Mouse (Mus musculus) lung, embryonic 15.5 days (tissue): ENCODE data around the gene Lmo1. TPM values are rescaled to one million over a fixed set of nuclear protein-coding genes. Genes with fewer than 3 reads are reported as not detected.
A peak's percentile ranks its signal among the peaks of the same experiment; 100 is the strongest.

ENCODE experiments used
- ATAC-seq: fragments of 200-750 bp; cut with Nextera tagmentation; 2 replicates; pipeline ENCODE4 v1.8.0; 2017; ENCODE audit warnings: moderate number of reproducible peaks, borderline replicate concordance; ENCODE audit not compliant: low FRiP score, low TSS enrichment; ENCODE audit errors: extremely low read depth
- H3K27ac ChIP-seq: fragments of 300-500 bp; sonication (generic); 2 replicates; pipeline ENCODE4 v1.5.1; 2015; ENCODE audit warnings: moderate library complexity, mild to moderate bottlenecking, inconsistent platforms
- H3K27me3 ChIP-seq: fragments of 300-500 bp; sonication (generic); 2 replicates; pipeline ENCODE4 v1.6.1; 2015; ENCODE audit warnings: inconsistent platforms
- H3K36me3 ChIP-seq: fragments of 300-500 bp; sonication (generic); 2 replicates; pipeline ENCODE4 v1.6.1; 2015; ENCODE audit warnings: inconsistent platforms
- H3K4me1 ChIP-seq: fragments of 300-500 bp; sonication (generic); 2 replicates; pipeline ENCODE4 v1.6.1; 2015; ENCODE audit warnings: inconsistent platforms
- H3K4me2 ChIP-seq: fragments of 300-500 bp; sonication (generic); 2 replicates; pipeline ENCODE4 v1.6.1; 2015; ENCODE audit warnings: inconsistent platforms, mild to moderate bottlenecking, moderate library complexity
- H3K4me3 ChIP-seq: fragments of 300-500 bp; sonication (generic); 2 replicates; pipeline ENCODE4 v1.5.1; 2015; ENCODE audit warnings: mild to moderate bottlenecking, inconsistent platforms
- H3K9ac ChIP-seq: fragments of 300-500 bp; sonication (generic); 2 replicates; pipeline ENCODE4 v1.6.1; 2015; ENCODE audit warnings: inconsistent platforms
- H3K9me3 ChIP-seq: fragments of 300-500 bp; sonication (generic); 2 replicates; pipeline ENCODE4 v1.6.1; 2016; ENCODE audit warnings: inconsistent platforms
- WGBS: fragments of 180-500 bp; shearing (Covaris S2); methylation state at CpG from one replicate; pipeline ENCODE4 v1.1.7; 2015; 5-methylcytosine and 5-hydroxymethylcytosine counted together
- polyA plus RNA-seq: library from polyadenylated mRNA; unstranded; fragments of >200 nt; fragmentation: Nextera tagmentation; extraction: Ambion mirVana; gene quantifications from 2 replicates; pipeline ENCODE4 v1.2.1, GENCODE M21; 2015

Gene Lmo1
- polyA plus RNA-seq, 1 experiment from 2014 or later: 13.8 TPM

GRCm38 (mm10) chr7:109197161-109197650 is 22.2 kb upstream of the Lmo1 start:
- H3K4me3 ChIP-seq: no peak overlapping the region
- H3K9me3 ChIP-seq: no peaks in the 10 kb centered on the region
- no peaks in the 10 kb centered on the region for H3K27me3 ChIP-seq
- H3K9ac ChIP-seq: no peak overlapping the region
- no peaks in the 10 kb centered on the region for H3K4me1 ChIP-seq
- H3K27ac ChIP-seq: no peak overlapping the region
- ATAC-seq: no peak
- H3K4me2 ChIP-seq: no peak overlapping the region
- WGBS: 49% methylated on average over 3 of the region's 3 CpGs
- H3K36me3 ChIP-seq: no peaks in the 10 kb centered on the region

GRCm38 (mm10) chr7:109196399-109197082 is 21.5 kb upstream of the Lmo1 start:
- no peaks in the 10 kb centered on the region for H3K9me3 ChIP-seq
- H3K27me3 ChIP-seq: no peaks in the 10 kb centered on the region
- no peak for ATAC-seq
- H3K36me3 ChIP-seq: no peaks in the 10 kb centered on the region
- no peak overlapping the region for H3K27ac ChIP-seq
- H3K4me1 ChIP-seq: peaks cover 4% of the 10 kb centered on the region
- H3K4me2 ChIP-seq: no peak overlapping the region
- H3K9ac ChIP-seq: no peak overlapping the region
- H3K4me3 ChIP-seq: no peak overlapping the region
- 49% methylated on average over 11 of the region's 11 CpGs for WGBS

- Histone ChIP-seq H3K36me3 (no peaks in the 10 kb centered on the region), H3K9me3 (no peaks in the 10 kb centered on the region), H3K4me3 (no peak overlapping the region), H3K4me1 (peaks cover 10% of the 10 kb centered on the region), H3K4me2 (no peak overlapping the region), H3K9ac (no peak overlapping the region), H3K27me3 (no peaks in the 10 kb centered on the region), H3K27ac (no peak overlapping the region)
- WGBS: 59% methylated on average over 6 of the region's 6 CpGs
- ATAC-seq: no peak
Measured at GRCm38 (mm10) chr7:109195982-109196381, 21.0 kb upstream of the Lmo1 start.

GRCm38 (mm10) chr7:109194850-109195249 is 19.8 kb upstream of the Lmo1 start:
- H3K4me3 ChIP-seq: no peak overlapping the region
- no peak for ATAC-seq
- H3K27ac ChIP-seq: no peak overlapping the region
- no peak overlapping the region for H3K9ac ChIP-seq
- no peaks in the 10 kb centered on the region for H3K9me3 ChIP-seq
- H3K27me3 ChIP-seq: no peaks in the 10 kb centered on the region
- H3K4me2 ChIP-seq: no peak overlapping the region
- WGBS: 76% methylated on average over 1 of the region's 1 CpGs
- peaks cover 10% of the 10 kb centered on the region for H3K4me1 ChIP-seq
- no peaks in the 10 kb centered on the region for H3K36me3 ChIP-seq

- H3K4me3 ChIP-seq: no peak overlapping the region
- H3K4me1 ChIP-seq: peaks cover 10% of the 10 kb centered on the region
- 64% methylated on average over 6 of the region's 6 CpGs for WGBS
- H3K36me3 ChIP-seq: no peaks in the 10 kb centered on the region
- H3K4me2 ChIP-seq: no peak overlapping the region
- no peaks in the 10 kb centered on the region for H3K9me3 ChIP-seq
- ATAC-seq: no peak
- H3K9ac ChIP-seq: no peak overlapping the region
- H3K27me3 ChIP-seq: no peaks in the 10 kb centered on the region
- H3K27ac ChIP-seq: no peak overlapping the region
Measured at GRCm38 (mm10) chr7:109187244-109188035, 12.4 kb upstream of the Lmo1 start.

- Histone ChIP-seq H3K4me2 (no peak overlapping the region), H3K9me3 (no peaks in the 10 kb centered on the region), H3K27me3 (no peaks in the 10 kb centered on the region), H3K36me3 (no peaks in the 10 kb centered on the region), H3K4me3 (no peak overlapping the region), H3K27ac (no peak overlapping the region), H3K9ac (no peak overlapping the region), H3K4me1 (no peaks in the 10 kb centered on the region)
- ATAC-seq: no peak
- 87% methylated on average over 2 of the region's 2 CpGs for WGBS
Measured at GRCm38 (mm10) chr7:109185975-109186374, 11.0 kb upstream of the Lmo1 start.

- H3K4me2 ChIP-seq: no peak overlapping the region
- H3K27ac ChIP-seq: no peak overlapping the region
- no peaks in the 10 kb centered on the region for H3K27me3 ChIP-seq
- no peak overlapping the region for H3K4me3 ChIP-seq
- no peak overlapping the region for H3K9ac ChIP-seq
- no peaks in the 10 kb centered on the region for H3K9me3 ChIP-seq
- H3K36me3 ChIP-seq: no peaks in the 10 kb centered on the region
- H3K4me1 ChIP-seq: no peaks in the 10 kb centered on the region
- ATAC-seq: no peak
- WGBS: 61% methylated on average over 5 of the region's 5 CpGs
Measured at GRCm38 (mm10) chr7:109185564-109185963, 10.6 kb upstream of the Lmo1 start.

DNA sequence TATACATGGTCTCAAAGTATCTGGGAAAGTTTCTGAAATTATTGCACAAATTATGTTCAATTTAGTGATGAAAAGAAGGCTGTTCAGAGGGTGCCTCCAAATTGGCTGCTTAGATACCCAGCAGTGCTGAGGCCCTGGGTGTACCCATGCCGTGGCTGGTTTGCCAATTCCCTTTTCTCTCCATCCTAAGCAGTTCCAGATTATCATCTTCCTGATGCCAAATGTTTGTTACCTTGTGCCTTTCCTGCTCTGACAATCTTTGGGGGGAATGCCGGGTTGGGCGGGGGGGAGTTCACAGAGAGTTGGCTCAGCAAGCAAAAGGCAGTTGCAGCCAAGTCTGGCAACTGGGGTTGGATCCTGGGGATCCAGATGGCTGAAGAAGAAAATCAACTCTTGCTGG is 1.7 kb upstream of the Lmo1 start:
- Histone ChIP-seq H3K4me1 (peaks cover 9% of the 10 kb centered on the region; the same call in 1 of the 2 replicates), H3K9me3 (no peaks in the 10 kb centered on the region), H3K9ac (no peak overlapping the region), H3K4me2 (no peak overlapping the region), H3K4me3 (no peak overlapping the region), H3K27me3 (peaks cover 46% of the 10 kb centered on the region), H3K27ac (no peak overlapping the region), H3K36me3 (no peaks in the 10 kb centered on the region)
- WGBS: 67% methylated on average over 3 of the region's 3 CpGs
- no peak for ATAC-seq

GRCm38 (mm10) chr7:109175670-109176625 is 941 bp upstream of the Lmo1 start:
- Histone ChIP-seq H3K27me3 (peaks cover 49% of the 10 kb centered on the region), H3K9ac (no peak overlapping the region), H3K4me1 (peaks cover 9% of the 10 kb centered on the region; the same call in 1 of the 2 replicates), H3K9me3 (no peaks in the 10 kb centered on the region), H3K4me2 (peak overlapping the region; percentile 93), H3K27ac (no peak overlapping the region), H3K4me3 (peak overlapping the region; percentile 54), H3K36me3 (no peaks in the 10 kb centered on the region)
- ATAC-seq: peak; percentile 31
- WGBS: 29% methylated on average over 13 of the region's 13 CpGs

GRCm38 (mm10) chr7:109174337-109174948 is 564 bp downstream of the Lmo1 start:
- Histone ChIP-seq H3K9ac (peak overlapping the region; percentile 59), H3K4me1 (peaks cover 19% of the 10 kb centered on the region), H3K9me3 (no peaks in the 10 kb centered on the region), H3K4me3 (peak overlapping the region; percentile 54), H3K27ac (no peak overlapping the region), H3K36me3 (no peaks in the 10 kb centered on the region), H3K4me2 (peak overlapping the region; percentile 93), H3K27me3 (peaks cover 62% of the 10 kb centered on the region)
- 6% methylated on average over 31 of the region's 31 CpGs for WGBS
- ATAC-seq: peak; percentile 32; the same call in 1 of the 2 replicates

- peaks cover 24% of the 10 kb centered on the region for H3K4me1 ChIP-seq
- H3K27ac ChIP-seq: no peak overlapping the region
- H3K27me3 ChIP-seq: peaks cover 80% of the 10 kb centered on the region
- H3K9me3 ChIP-seq: no peaks in the 10 kb centered on the region
- 66% methylated on average over 3 of the region's 3 CpGs for WGBS
- ATAC-seq: no peak
- H3K36me3 ChIP-seq: no peaks in the 10 kb centered on the region
- no peak overlapping the region for H3K4me2 ChIP-seq
- no peak overlapping the region for H3K4me3 ChIP-seq
- no peak overlapping the region for H3K9ac ChIP-seq
Measured at GRCm38 (mm10) chr7:109171874-109172273, 3.1 kb downstream of the Lmo1 start.
